Mouse (Mus musculus): ENCODE results near the gene Ext2. TPM values are rescaled to one million over a fixed set of nuclear protein-coding genes. Genes with fewer than 3 reads are reported as not detected.

Gene Ext2
- polyA plus RNA-seq, 1 experiment from 2014 or later: 76.4 TPM

GRCm38 (mm10) chr2:93709696-93710095 is 112.7 kb downstream of the Ext2 start:
- H3K4me2 ChIP-seq: no peak overlapping the region
- no peaks in the 10 kb centered on the region for H3K9me3 ChIP-seq
- H3K4me1 ChIP-seq: no peaks in the 10 kb centered on the region
- H3K27ac ChIP-seq: no peak overlapping the region
- no peaks in the 10 kb centered on the region for H3K36me3 ChIP-seq (replicated peaks)
- H3K4me3 ChIP-seq: no peak overlapping the region
- H3K9ac ChIP-seq: no peak overlapping the region
- no peaks in the 10 kb centered on the region for H3K27me3 ChIP-seq (replicated peaks)
- WGBS: 85% methylated on average over 3 of the region's 3 CpGs
- ATAC-seq (replicated peaks): no peak

- no peak overlapping the region for H3K4me3 ChIP-seq
- no peak overlapping the region for H3K4me2 ChIP-seq
- no peaks in the 10 kb centered on the region for H3K4me1 ChIP-seq
- H3K27ac ChIP-seq: no peak overlapping the region
- H3K9me3 ChIP-seq: no peaks in the 10 kb centered on the region
- no peaks in the 10 kb centered on the region for H3K27me3 ChIP-seq (replicated peaks)
- 95% methylated on average over 6 of the region's 6 CpGs for WGBS
- H3K36me3 ChIP-seq (replicated peaks): no peaks in the 10 kb centered on the region
- no peak overlapping the region for H3K9ac ChIP-seq
- ATAC-seq (replicated peaks): no peak
Measured at GRCm38 (mm10) chr2:93709241-93709640, 113.1 kb downstream of the Ext2 start.

GRCm38 (mm10) chr2:93706825-93707224 is 115.5 kb downstream of the Ext2 start:
- Histone ChIP-seq H3K4me3 (no peak overlapping the region), H3K27ac (no peak overlapping the region), H3K4me2 (no peak overlapping the region), H3K4me1 (no peaks in the 10 kb centered on the region), H3K27me3 (replicated peaks) (no peaks in the 10 kb centered on the region), H3K9me3 (no peaks in the 10 kb centered on the region), H3K9ac (no peak overlapping the region), H3K36me3 (replicated peaks) (no peaks in the 10 kb centered on the region)
- no peak for ATAC-seq (replicated peaks)
- 93% methylated on average over 3 of the region's 3 CpGs for WGBS

GRCm38 (mm10) chr2:93706407-93706806 is 116.0 kb downstream of the Ext2 start:
- H3K4me3 ChIP-seq: no peak overlapping the region
- no peak for ATAC-seq (replicated peaks)
- no peaks in the 10 kb centered on the region for H3K9me3 ChIP-seq
- H3K4me1 ChIP-seq: no peaks in the 10 kb centered on the region
- 94% methylated on average over 2 of the region's 2 CpGs for WGBS
- no peaks in the 10 kb centered on the region for H3K27me3 ChIP-seq (replicated peaks)
- H3K27ac ChIP-seq: no peak overlapping the region
- H3K9ac ChIP-seq: no peak overlapping the region
- H3K4me2 ChIP-seq: no peak overlapping the region
- H3K36me3 ChIP-seq (replicated peaks): no peaks in the 10 kb centered on the region

- H3K4me3 ChIP-seq: no peak overlapping the region
Measured at GRCm38 (mm10) chr2:93704195-93704594, 118.2 kb downstream of the Ext2 start.

GRCm38 (mm10) chr2:93702936-93703926 is 119.1 kb downstream of the Ext2 start:
- H3K27ac ChIP-seq: no peak overlapping the region
- WGBS: 87% methylated on average over 19 of the region's 19 CpGs

More at GRCm38 (mm10) chr2:93704195-93704594, 118.2 kb downstream of the Ext2 start:
- no peak overlapping the region for H3K27ac ChIP-seq
- 91% methylated on average over 4 of the region's 4 CpGs for WGBS
- no peaks in the 10 kb centered on the region for H3K36me3 ChIP-seq (replicated peaks)
- H3K27me3 ChIP-seq (replicated peaks): no peaks in the 10 kb centered on the region
- no peak overlapping the region for H3K4me2 ChIP-seq
- H3K9ac ChIP-seq: no peak overlapping the region
- no peak for ATAC-seq (replicated peaks)
- H3K4me1 ChIP-seq: no peaks in the 10 kb centered on the region
- H3K9me3 ChIP-seq: no peaks in the 10 kb centered on the region

GRCm38 (mm10) chr2:93699346-93699745 is 123.0 kb downstream of the Ext2 start:
- no peak overlapping the region for H3K27ac ChIP-seq
- ATAC-seq (replicated peaks): no peak
- WGBS: 82% methylated on average over 2 of the region's 2 CpGs

More at GRCm38 (mm10) chr2:93702936-93703926, 119.1 kb downstream of the Ext2 start:
- H3K9ac ChIP-seq: no peak overlapping the region
- H3K36me3 ChIP-seq (replicated peaks): no peaks in the 10 kb centered on the region
- H3K4me1 ChIP-seq: no peaks in the 10 kb centered on the region
- H3K4me2 ChIP-seq: no peak overlapping the region
- no peaks in the 10 kb centered on the region for H3K9me3 ChIP-seq
- no peaks in the 10 kb centered on the region for H3K27me3 ChIP-seq (replicated peaks)
- no peak overlapping the region for H3K4me3 ChIP-seq
- no peak for ATAC-seq (replicated peaks)

GRCm38 (mm10) chr2:93696181-93696641 is 126.2 kb downstream of the Ext2 start:
- Histone ChIP-seq H3K4me3 (no peak overlapping the region), H3K4me2 (no peak overlapping the region), H3K36me3 (replicated peaks) (no peaks in the 10 kb centered on the region), H3K27ac (no peak overlapping the region), H3K9ac (no peak overlapping the region), H3K9me3 (no peaks in the 10 kb centered on the region), H3K27me3 (replicated peaks) (no peaks in the 10 kb centered on the region), H3K4me1 (0 out of 2 replicates have a peak, but pooled peaks cover 2% of the 10 kb centered on the region)
- 26% methylated on average over 10 of the region's 10 CpGs for WGBS
- no peak for ATAC-seq (replicated peaks)

More at GRCm38 (mm10) chr2:93699346-93699745, 123.0 kb downstream of the Ext2 start:
- 0 out of 2 replicates have a peak, but pooled peaks cover 2% of the 10 kb centered on the region for H3K4me1 ChIP-seq
- no peaks in the 10 kb centered on the region for H3K36me3 ChIP-seq (replicated peaks)
- H3K9me3 ChIP-seq: no peaks in the 10 kb centered on the region
- no peak overlapping the region for H3K4me2 ChIP-seq
- H3K4me3 ChIP-seq: no peak overlapping the region
- no peak overlapping the region for H3K9ac ChIP-seq
- H3K27me3 ChIP-seq (replicated peaks): no peaks in the 10 kb centered on the region

- WGBS: 43% methylated on average over 4 of the region's 4 CpGs
- no peak for ATAC-seq (replicated peaks)
Measured at GRCm38 (mm10) chr2:93693101-93693500, 129.3 kb downstream of the Ext2 start.

GRCm38 (mm10) chr2:93690064-93690930 is 132.1 kb downstream of the Ext2 start:
- no peak overlapping the region for H3K4me3 ChIP-seq
- H3K4me1 ChIP-seq: no peaks in the 10 kb centered on the region
- 73% methylated on average over 9 of the region's 9 CpGs for whole genome bisulfite sequencing
- H3K9me3 ChIP-seq: no peaks in the 10 kb centered on the region
- no peak overlapping the region for H3K4me2 ChIP-seq
- no peaks in the 10 kb centered on the region for H3K27me3 ChIP-seq (replicated peaks)
- ATAC-seq (replicated peaks): no peak
- H3K9ac ChIP-seq: no peak overlapping the region
- no peaks in the 10 kb centered on the region for H3K36me3 ChIP-seq (replicated peaks)
- H3K27ac ChIP-seq: no peak overlapping the region

More at GRCm38 (mm10) chr2:93693101-93693500, 129.3 kb downstream of the Ext2 start:
- Histone ChIP-seq H3K9ac (no peak overlapping the region), H3K27ac (no peak overlapping the region), H3K36me3 (replicated peaks) (no peaks in the 10 kb centered on the region), H3K4me3 (no peak overlapping the region), H3K4me2 (no peak overlapping the region), H3K4me1 (0 out of 2 replicates have a peak, but pooled peaks cover 2% of the 10 kb centered on the region), H3K9me3 (no peaks in the 10 kb centered on the region), H3K27me3 (replicated peaks) (no peaks in the 10 kb centered on the region)

GRCm38 (mm10) chr2:93683674-93684073 is 138.7 kb downstream of the Ext2 start:
- no peaks in the 10 kb centered on the region for H3K9me3 ChIP-seq
- 52% methylated on average over 8 of the region's 8 CpGs for WGBS
- no peak overlapping the region for H3K4me2 ChIP-seq
- ATAC-seq (replicated peaks): no peak
- H3K4me3 ChIP-seq: no peak overlapping the region
- H3K27ac ChIP-seq: no peak overlapping the region
- H3K9ac ChIP-seq: no peak overlapping the region
- H3K27me3 ChIP-seq (replicated peaks): no peaks in the 10 kb centered on the region
- no peaks in the 10 kb centered on the region for H3K36me3 ChIP-seq (replicated peaks)
- no peaks in the 10 kb centered on the region for H3K4me1 ChIP-seq

Data from midbrain, embryonic 15.5 days (tissue).